Mouse (Mus musculus) gastrocnemius, postnatal 10 days (tissue): ENCODE measurements around the gene Cntn4. TPM values are rescaled to one million over a fixed set of nuclear protein-coding genes. Genes with fewer than 3 reads are reported as not detected.
"Not testable (repeated sequence)": the region's sequence is repeated elsewhere in the genome, so short reads cannot be mapped to it uniquely, and the experiment has no call there.

Experiments used
- DNase-seq: peaks from one replicate; pipeline ENCODE4 v3.0.0; 2021; ENCODE audit warnings: mixed read lengths
- total RNA-seq, 2 experiments: library from RNA; stranded (reverse); gene quantifications; 2 replicates each; pipeline ENCODE4 v1.2.3; 2021

Cntn4 gene
- total RNA-seq, 2 experiments from 2014 or later, result 0.38 to 0.50 TPM

DNA sequence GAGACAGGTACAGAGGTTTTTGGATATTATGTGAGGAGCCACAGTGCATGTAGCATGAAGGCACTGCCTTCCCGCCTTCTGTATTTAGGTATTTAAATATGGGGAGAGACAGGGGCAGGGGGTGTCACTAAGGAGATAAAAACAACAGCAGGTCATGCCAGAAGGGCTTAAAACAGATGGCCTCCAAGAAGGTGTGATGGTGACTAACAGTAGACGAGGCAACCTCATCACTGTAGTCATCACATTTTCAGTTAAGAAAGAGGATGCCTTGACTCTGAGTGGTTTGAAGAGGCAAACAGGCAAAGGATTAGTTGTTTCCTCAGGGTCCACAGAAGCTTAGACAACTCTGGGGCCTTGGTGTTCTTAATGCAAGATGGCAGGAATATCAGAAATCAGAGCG, 655.0 kb downstream of the Cntn4 start:
- DNase-seq, result no peak

DNA sequence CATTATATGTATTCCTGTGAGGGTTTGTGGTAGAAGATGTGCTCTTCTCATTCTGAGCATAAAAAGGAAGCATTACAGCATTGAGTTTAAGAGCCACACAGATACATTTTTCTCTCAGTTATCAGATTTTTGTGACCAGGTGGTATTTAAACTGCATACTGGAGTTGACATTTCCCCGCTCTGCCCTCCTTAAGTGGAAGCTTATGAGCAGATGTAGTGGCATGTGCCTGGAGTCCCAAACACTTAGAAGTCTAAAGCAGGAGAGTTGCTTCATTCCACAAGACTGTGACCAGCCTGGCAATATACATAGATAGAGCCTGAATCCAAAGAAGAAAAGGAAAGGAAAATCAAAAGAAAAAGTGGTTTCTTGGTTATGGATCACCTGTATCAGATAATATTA, 655.5 kb downstream of the Cntn4 start:
- no peak for DNase-seq

DNA sequence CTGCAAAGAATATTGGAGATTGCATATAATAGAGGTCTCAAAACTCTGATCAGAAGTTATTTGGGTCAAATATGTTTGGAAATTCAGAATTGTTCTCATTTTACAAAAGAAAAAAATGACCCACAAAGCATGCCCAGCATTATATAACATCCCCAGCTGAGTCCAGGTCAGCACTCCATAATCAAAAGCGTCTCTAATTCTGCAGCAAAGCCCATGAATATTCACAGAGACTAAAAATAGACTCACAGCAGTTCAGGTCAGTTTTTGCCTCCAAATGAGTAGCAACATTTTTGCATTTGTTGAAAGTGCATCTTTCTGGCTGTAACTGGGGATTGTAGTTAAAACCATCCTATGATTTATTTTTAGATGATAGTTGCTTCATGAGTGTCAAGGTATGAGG, 657.6 kb downstream of the Cntn4 start:
- no peak for DNase-seq

DNA sequence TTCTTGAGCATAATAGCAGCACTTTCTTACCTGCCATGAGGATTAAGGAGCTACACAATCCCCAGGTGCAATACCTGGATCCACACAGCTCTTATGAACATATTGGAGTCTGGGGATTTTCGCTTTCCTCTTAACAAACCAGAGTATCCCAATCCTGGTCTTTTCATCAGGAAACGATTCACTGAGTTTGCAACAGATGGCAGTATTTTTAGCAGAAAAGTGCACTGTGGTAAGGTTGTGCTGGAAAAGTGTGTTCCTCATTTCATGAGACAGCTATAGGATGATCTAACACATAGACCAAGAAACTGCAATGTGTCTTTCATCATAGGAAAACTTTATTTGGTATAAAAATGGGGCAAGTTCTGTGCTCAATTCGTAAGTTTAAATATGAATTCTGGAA, 659.3 kb downstream of the Cntn4 start:
- no peak for DNase-seq

DNA sequence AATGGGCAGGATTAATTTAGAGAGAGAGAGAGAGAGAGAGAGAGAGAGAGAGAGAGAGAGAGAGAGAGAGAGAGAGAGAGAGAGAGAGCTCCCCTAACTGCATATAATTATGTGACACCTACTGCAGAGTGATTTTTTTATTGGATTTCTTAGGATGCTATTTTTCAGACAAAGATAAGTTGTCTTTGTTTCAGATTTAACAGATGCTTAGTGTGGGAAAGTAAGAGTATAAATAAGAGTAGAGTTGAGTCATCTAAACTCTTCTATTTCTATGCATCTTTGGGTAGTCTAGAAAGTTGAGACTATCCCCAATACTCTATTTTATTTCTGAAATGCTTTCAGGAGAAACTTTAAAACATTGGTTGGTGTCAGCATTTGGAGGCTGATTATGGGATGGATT, 660.4 kb downstream of the Cntn4 start:
- DNase-seq, result no peak

DNA sequence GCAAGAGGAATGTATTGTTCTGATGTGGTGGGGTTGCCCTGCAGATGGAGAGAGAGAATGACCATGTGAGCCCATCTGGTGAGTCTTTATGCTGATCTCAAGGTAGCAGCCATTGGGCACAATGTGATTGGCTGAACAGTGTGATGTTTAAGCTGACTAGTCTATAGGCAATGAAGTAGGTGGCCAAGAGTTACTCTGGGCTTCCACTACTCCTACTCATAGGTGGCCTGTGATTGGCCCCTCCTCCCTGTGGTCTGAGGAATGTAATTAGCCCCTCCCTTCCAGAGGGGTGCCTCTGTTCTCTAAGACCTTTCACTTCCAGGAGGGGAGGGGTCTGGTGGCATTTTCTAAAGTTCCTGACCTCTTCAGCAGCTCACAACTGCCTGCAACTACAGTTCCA, 663.7 kb downstream of the Cntn4 start:
- no peak for DNase-seq

DNA sequence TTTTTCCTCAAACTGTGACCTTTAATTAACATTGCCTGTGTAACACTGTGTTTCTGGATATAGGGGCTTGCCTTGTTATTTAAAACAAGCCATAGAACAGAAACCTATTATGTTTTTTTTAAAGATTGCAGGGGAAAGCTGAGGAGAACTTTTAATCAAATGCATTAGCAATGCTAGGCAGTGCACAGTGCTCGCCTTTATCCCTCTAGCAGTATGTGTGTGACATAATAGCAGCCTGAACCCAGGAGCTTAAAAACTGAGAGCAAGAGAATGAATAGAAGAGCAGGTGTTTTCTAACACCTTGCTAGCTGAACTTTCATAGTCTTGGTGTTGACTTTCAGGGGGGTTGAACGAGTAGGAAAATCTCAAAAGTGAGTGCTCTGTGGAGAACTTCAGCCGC, 672.6 kb downstream of the Cntn4 start:
- DNase-seq, result no peak

DNA sequence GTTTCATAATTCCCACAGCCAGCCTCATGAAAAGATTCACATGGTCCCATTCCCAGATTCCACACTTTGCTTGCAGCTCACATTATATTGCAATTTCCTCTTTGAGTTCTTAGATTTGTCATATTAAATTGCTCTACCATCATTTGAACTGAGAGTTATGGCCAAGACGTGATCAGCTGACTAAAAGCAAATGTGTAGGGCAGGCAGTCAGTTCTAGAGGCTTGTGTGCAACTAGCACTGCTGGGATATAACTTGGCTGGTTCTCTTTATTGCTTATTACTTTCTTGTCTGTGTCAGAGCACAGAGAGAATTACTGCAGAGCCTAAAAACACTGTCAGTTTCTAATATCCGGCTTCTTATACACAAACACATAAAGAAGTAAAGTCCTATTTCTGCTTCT, 673.9 kb downstream of the Cntn4 start:
- no peak for DNase-seq

DNA sequence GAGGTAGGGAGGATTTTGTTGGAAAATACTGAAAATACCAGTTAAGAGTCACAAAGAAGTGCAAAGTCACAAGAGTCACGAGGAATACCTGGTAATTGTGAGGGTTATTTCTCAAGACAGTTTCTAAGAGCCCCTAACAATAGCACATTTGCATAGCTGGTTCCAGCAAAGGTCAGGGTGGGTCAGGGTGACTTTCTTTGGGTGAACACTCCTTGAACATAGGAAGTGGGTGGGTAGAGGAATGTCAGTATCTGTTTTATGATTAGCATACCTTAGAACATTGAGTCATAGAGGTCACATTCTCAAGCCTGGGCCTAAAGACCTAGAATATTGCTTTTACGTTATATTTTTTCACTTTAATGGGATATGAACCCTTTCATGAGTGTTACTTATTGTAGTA, 681.3 kb downstream of the Cntn4 start:
- DNase-seq, result not testable (repeated sequence)

DNA sequence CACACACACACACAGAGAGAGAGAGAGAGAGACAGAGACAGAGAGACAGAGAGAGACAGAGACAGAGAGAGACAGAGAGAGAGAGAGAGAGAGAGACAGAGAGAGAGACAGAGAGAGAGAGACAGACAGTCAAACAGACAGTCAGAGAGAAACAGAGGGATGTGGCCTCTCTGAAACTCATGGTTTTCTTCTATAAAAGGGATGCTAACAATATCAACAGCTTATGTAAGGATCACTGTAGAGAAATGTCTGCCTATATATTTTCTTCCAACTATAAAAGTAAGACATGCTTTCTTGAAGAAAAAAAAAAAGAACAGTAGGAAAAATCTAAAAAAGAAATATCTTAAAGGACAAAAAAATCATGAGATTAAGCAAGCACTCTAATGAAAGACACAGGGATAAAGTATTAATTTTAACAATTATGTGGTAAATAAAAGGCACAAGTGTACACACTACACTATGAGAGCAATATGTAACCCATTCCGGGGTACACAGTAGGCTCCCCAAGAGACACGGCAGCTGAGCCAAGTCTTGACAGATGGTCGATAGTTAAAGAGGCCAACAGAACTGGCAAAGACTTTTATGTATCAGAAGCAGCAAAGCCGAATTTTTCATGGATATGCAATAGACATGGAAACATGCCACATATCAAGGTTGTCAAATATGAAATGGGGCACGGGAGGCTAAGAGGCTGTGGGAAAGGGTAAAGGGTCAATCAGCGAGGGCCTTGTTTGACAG, 704.0 kb downstream of the Cntn4 start:
- DNase-seq, result no peak

DNA sequence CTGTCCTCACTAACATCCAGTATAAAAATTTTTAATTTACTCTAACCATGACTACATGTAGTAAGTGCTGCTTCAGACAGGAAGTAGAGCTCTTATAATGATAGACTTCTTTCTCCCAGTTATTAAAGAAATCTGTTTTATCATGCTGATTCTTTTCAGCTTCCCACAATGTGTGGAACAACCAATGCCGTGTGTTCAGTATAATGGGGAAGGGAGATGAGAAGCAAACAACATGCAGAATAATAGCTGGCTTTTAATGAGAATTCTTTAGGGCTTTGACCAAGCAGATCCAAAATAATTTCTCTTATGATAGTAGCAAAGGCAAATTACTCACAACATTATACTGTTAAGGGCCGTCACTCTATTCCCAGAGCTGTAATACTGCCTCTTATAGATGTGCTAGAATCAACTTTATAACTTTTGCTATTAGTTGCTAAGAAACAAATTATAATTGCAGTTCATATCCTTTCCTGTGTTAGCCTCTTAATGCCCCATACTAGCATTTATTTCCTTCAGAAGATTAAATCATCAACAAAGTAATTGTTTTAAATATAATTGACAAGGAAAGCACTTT, 710.5 kb downstream of the Cntn4 start:
- DNase-seq, result no peak

DNA sequence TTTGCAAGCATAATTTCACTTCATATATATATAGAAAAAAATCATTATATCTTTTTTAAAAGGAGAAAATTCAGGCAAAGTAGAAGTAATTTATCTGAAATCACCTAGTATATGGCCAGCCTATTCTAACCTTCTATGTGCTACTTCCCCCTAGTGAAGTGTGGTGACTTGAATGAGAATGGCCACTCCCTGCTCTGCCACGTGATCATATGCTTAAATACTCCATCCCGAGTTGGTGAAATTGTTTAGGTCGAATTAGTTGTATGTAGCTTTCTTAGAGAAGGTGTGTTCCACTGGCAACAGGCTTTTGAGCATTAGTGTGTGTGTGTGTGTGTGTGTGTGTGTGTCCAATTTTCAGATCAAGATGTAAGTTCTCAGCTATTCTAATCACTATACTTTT, 730.6 kb downstream of the Cntn4 start:
- DNase-seq, result no peak

DNA sequence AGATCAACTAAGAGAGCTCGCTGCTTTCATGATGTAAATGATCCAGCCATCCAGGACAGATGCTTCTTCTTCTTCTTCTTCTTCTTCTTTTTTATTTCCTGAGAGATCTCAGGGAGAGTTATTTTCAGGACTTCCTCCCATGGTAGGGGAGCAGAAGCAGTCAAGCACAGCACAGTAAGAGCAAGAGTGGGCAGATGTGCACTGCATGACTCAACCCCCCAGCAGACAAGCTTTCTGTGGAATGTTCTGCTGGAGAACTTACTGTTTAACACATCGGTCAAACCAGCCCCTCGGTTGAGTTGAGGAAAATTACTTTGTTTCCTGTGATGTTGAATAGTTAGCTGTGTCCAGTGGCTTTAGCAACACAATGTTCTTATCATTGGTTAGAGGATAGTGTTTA, 731.2 kb downstream of the Cntn4 start:
- DNase-seq, result no peak

DNA sequence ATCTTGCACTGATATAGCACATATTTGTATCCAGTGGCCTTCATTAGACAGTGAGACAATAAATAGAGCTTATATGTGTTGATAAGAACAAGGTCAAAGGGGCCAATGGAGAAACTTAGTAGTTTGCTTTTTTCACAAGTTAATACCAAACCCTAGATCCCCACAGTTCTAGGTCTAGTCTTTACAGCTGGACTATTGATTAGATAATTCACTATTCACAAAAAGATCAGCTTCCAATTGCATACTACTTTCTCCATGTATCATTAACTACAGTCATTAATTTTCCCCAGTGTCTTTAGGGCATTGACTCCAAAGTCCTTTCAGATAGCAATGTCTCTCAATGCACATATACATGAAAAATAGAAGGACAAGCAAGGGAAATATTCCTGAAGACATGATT, 745.5 kb downstream of the Cntn4 start:
- no peak for DNase-seq

DNA sequence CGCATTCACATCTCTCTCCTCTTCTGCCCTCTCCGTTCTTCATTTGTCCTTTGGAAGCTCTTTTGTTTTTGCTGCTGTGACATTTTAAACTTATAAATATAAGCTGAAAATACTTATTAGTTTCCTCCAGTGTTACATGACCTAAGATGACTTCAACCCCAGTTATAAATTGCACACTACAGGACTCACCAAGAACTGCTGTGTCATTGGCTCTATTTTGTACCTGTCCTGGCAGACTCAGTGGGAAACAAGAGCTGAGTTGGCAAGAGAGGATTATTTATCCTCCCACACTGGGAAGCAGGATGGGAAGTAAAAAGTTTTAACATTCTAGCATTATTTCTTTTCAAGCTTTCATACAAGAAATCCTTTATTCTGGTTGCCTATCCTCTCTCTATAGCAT, 746.0 kb downstream of the Cntn4 start:
- no peak for DNase-seq

DNA sequence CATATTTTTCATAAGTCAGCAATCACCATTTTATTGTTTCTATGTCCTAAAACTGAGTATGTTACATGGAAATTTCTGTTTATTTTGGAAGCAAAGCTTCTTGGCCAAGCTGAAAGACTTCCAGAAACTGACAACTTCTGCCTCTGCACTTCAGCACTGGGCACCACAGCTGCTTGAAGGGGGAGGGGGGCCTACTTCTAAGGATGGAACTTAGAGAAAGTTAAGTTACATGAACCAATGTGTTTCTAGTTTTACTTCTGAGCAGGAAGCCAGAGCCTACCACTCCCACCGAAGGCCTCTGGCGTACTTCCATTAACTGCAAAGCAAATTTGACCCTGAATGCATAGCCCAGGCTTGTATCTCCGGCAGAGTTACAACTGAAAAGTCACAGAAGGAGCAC, 749.2 kb downstream of the Cntn4 start:
- DNase-seq, result no peak

DNA sequence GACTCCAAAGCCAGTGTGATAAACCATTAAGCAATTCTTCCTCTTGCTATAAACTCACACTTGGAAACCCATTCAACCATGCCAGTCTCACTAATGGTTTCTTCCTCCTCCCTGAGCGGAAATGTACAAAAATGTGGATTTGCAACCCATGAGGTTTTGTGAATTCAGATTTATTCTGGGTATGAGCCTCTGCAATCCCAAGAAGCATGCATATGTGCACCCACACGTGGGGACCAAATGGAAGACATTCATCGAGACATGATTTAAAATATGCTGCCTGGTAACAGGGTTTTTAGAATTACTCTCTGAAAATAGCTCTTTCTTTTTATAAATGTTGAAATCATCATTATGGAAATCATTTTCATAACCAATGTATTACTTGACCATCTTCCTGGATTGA, 754.0 kb downstream of the Cntn4 start:
- no peak for DNase-seq

DNA sequence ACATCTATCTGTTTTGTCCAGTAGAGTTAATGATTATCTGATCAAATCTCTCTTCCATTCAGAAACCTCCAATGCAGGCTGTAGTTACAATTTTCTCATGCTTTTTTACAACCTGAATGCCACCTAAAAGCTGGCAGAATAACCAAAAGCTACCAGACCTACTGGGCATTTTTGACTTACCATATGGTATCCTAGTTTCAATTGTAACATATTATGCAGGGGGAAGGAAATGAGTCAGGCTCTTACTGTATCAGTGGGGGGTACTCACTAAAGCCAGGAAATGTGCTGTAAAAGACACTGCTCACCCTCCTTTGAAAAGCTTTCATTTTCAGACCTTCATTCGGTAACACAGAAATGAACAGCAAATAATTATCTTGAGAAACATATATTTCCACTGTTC, 763.3 kb downstream of the Cntn4 start:
- no peak for DNase-seq

DNA sequence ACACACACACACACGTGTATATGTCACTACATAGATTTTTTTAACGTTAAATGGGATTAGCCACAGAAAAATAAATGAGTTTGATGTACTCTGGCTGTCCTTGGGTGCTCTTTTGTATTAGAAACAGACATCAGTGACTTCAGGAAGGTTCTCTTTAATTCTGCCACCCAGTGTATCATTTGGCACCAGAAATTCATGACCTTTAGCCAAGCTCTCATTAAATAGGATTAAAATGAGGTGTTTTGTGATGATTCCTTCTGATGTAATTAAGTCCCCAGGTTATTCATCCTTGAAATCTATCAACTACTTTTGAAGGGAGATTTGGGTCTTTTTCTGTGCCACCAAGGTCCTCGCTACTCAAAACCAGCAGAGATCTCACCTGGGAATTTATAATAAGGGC, 763.8 kb downstream of the Cntn4 start:
- DNase-seq, result no peak

DNA sequence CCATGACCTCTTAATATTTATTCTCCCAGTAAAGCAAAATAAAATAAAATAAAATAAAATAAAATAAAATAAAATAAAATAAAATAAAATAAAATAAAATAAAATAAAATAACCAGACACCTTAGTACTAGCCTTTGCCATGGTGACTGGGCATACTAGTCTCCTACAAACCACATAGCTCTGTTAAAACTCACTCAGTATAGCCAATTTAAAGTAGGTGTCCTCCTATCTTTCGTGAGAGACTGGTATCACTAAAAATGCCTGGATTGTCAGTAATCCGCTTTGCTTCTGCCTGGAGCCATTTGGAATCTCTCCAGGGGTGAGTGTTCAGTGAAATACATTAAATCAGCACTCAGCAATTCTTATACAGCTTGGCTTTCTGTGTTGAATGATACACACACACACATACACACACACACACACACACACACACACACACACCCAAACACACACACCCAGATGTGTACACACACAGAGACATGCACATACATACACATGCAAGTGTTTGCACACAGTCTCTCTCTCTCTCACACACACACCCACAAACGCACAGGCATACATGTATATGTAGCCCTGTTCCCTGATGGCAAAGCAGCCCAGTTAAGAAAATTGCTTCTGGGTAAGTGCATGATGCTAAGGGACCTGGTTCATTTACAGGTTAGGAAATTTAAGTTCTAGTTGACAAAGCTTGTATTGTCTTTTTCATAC, 776.8 kb downstream of the Cntn4 start:
- no peak for DNase-seq

DNA sequence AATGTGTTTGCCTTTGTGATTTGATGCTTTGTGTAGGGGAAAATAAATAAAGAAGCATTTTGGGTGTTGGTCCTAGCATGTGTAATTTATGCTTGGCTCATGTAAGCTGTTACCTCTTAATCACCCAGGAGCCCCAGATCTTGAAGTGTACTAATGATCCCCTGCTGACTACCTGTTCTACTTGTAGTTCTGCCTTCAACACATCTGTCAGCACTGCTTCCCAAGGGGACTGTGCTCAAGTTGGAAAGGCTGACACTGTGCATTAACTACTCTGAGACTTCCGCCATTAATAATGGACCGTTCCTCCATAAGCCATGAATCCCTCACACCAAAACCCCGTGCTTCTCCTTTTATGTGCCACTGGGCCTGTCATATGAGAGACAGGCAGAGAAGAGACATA, 778.2 kb downstream of the Cntn4 start:
- DNase-seq, result no peak

DNA sequence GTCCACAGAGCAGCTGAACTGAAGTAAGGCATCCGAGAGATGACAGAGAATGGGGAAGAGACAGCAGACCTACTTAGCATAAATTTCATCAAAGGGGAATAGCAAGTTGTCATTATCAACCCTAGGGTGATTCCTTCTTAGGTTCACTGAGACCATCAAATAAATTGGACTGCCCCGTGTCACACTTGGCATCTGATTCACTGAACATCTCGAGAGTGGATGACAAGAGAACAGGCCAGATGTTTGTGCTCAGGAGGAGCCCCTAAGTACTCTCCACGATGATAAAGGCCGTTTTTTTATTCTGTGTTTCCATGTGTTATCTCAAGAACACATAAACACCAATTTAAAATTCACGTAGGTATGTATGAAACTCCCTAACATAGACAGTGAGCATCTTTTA, 780.7 kb downstream of the Cntn4 start:
- DNase-seq, result no peak

DNA sequence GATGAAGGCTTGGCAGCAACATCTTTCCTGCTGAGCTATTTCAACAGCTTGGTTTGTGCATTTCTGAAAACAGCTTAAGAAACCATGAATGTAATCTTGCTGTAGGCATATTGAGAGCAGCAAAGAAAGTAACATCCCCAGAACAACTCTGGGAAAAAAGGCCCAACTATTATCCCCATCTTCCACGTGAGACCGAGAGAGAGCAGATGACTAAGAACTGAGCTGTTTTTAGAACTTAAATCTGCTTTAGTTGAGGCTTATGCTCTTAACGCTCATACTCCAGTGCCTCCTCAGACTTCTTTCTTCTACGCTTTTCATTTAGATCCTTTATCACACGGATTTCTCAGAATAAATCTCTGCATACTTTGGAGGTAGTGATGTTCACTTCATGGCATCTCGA, 784.9 kb downstream of the Cntn4 start:
- no peak for DNase-seq

DNA sequence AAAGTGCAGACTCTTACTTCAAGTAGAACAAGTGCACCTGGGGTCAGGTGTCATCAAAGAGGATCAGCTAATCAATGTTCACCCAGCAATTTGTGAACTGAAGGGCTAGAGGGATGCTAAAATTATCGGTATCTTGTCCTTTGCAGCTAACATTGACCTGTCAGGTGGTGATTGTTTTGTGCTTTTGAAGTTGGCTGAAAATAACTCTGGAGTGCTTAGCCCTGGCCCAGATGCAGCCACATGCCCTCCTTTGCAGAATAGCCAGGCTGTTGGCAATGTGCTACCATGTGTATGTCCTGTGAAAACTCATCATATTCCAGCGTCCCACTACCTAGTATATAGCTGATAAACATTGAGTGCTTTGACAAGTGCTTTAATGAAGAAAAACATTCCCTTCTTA, 786.4 kb downstream of the Cntn4 start:
- DNase-seq, result no peak
